Mouse (Mus musculus): ENCODE measurements around the gene Zfp277. TPM values are rescaled to one million over a fixed set of nuclear protein-coding genes. Genes with fewer than 3 reads are reported as not detected.

Zfp277 gene
- polyA plus RNA-seq, 1 experiment from 2014 or later = 30.3 TPM

DNA sequence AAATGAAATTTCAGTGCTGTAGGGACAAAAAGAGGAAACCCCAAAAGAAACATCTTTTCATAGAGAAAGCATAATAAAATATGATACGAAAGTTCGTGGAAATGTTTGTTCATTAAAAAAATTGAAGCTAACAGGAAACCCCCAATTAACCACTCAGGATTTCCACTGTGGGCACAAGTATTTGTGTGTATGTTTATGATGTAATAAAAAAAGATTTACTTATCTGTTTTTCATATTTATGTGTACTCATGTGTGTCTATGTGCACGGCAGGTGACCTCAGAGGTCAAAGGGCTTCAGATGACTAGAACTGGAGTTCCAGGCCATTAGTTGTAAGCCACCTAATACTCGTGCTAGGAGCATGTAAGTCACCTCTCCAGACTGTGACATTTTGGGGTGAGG is 173.0 kb downstream of the Zfp277 start:
- Histone ChIP-seq H3K4me1 (no peaks in the 10 kb centered on the region), H3K9ac (replicated peaks) (no peak overlapping the region), H3K27ac (replicated peaks) (no peak overlapping the region), H3K9me3 (no peaks in the 10 kb centered on the region), H3K36me3 (no peaks in the 10 kb centered on the region), H3K4me3 (no peak overlapping the region), H3K4me2 (replicated peaks) (no peak overlapping the region), H3K27me3 (no peaks in the 10 kb centered on the region)
- WGBS = 87% methylated on average over 4 of the region's 4 CpGs
- ATAC-seq (ENCODE audit: low FRiP score, low read depth) = no peak

- Histone ChIP-seq H3K36me3 (no peaks in the 10 kb centered on the region), H3K9me3 (no peaks in the 10 kb centered on the region), H3K4me3 (no peak overlapping the region), H3K4me2 (replicated peaks) (no peak overlapping the region), H3K27ac (replicated peaks) (no peak overlapping the region), H3K9ac (replicated peaks) (no peak overlapping the region), H3K4me1 (no peaks in the 10 kb centered on the region), H3K27me3 (no peaks in the 10 kb centered on the region)
- WGBS = 73% methylated on average over 2 of the region's 2 CpGs
- ATAC-seq (ENCODE audit: low FRiP score, low read depth) = no peak
These were observed 177.4 kb downstream of the Zfp277 start for GRCm38 (mm10) chr12:40268313-40268712.

Other genes with a start within 250 kb of the Zfp277 start
- not detected in 2 replicates for gene Lsmem1, start 246.4 kb downstream of the Zfp277 start, polyA plus RNA-seq (2016; fragmentation: Nextera tagmentation; extraction: Ambion mirVana)
- gene Ifrd1, start 197.4 kb downstream of the Zfp277 start, polyA plus RNA-seq (2016; fragmentation: Nextera tagmentation; extraction: Ambion mirVana) = 178 and 182 TPM in 2 replicates
- 32.8 and 34.2 TPM in 2 replicates for gene Dock4, start 50 bp upstream of the Zfp277 start, polyA plus RNA-seq (2016; fragmentation: Nextera tagmentation; extraction: Ambion mirVana)